Comparison of ENCODE assay signal across 18 mouse cellular contexts in genomic region chr13:38779984-38780629, GRCm38 (mm10).
DNase-seq lines count a peak whose midpoint lies in the region; ATAC-seq and TF ChIP-seq lines count a peak whose summit lies in the region.
"Had no signal": no experiment of that assay in that cellular context is flagged by ENCODE, and none has a peak within 500 bp of the region (broad histone marks: within the 10 kb centered on the region; RNA-seq: fewer than 3 reads in every experiment).

No protein-coding gene starts in this region.

- H3K4me1 ChIP-seq in CH12.LX (ENCODE audit: control insufficient read depth in 1 of 2, insufficient read depth in 2 of 2) = no peaks in the 10 kb centered on the region
- peaks cover 15% of the 10 kb centered on the region for H3K4me1 ChIP-seq in hindbrain, embryonic 15.5 days (replicated peaks)
- peaks cover 20% of the 10 kb centered on the region for H3K4me1 ChIP-seq in midbrain, embryonic 14.5 days (ENCODE audit: control insufficient read depth, insufficient read depth, low read length)
- peaks cover 38% of the 10 kb centered on the region for H3K4me1 ChIP-seq in limb, embryonic 10.5 days

- DNase-seq in CH12.LX (ENCODE audit: extremely low read depth) (no peak), R1 (ENCODE audit: low read depth, low spot score) (peak; percentile 51)
- peak; percentile 75 for DNase-seq in midbrain, embryonic 14.5 days
- DNase-seq in left cerebral cortex, adult 11 months (ENCODE audit: low spot score) = no peak
- no peak for DNase-seq in limb, embryonic 10.5 days (ENCODE audit: low spot score)
- DNase-seq: adrenal gland, adult 8-10 months; heart, postnatal 10 days; kidney, adult 2 months; kidney, postnatal 14 days; left cerebral cortex, postnatal 4 days; liver, postnatal 0 days; lung, postnatal 10 days; thymus, postnatal 25 days had no signal

- H3K4me2 ChIP-seq in CH12.LX (ENCODE audit: insufficient read depth, low read depth, poor library complexity, severe bottlenecking) = no peak overlapping the region
- H3K4me2 ChIP-seq in hindbrain, embryonic 15.5 days = 0 out of 2 replicates have a peak overlapping the region, but pooled peaks have one; percentile 13
- peak overlapping the region; percentile 3; the same call in 1 of the 2 replicates for H3K4me2 ChIP-seq in midbrain, embryonic 14.5 days (ENCODE audit: low read length)
- H3K4me2 ChIP-seq: heart, embryonic 11.5 days had no signal

- H3K79me2 ChIP-seq in CH12.LX (replicated peaks; ENCODE audit: control insufficient read depth, extremely low read depth, insufficient read depth, poor library complexity, severe bottlenecking) = no peaks in the 10 kb centered on the region

- TF ChIP-seq CTCF in CH12.LX (conservative IDR thresholded peaks at IDR 0.05 in 1 of 2, IDR thresholded peaks at IDR 0.05 in 1 of 2; ENCODE audit: low read depth in 2 of 2, low read length in 2 of 2) = no peak

- no peaks in the 10 kb centered on the region for H3K9me3 ChIP-seq in CH12.LX (replicated peaks; ENCODE audit: low read length)
- H3K9me3 ChIP-seq in hindbrain, embryonic 15.5 days = no peaks in the 10 kb centered on the region
- H3K9me3 ChIP-seq in midbrain, embryonic 14.5 days (ENCODE audit: control insufficient read depth, low read length) = no peaks in the 10 kb centered on the region
- H3K9me3 ChIP-seq in limb, embryonic 10.5 days (replicated peaks) = no peaks in the 10 kb centered on the region

- H3K9ac ChIP-seq in CH12.LX (ENCODE audit: insufficient read depth, low read depth) = no peak overlapping the region
- H3K9ac ChIP-seq in hindbrain, embryonic 15.5 days = no peak overlapping the region
- H3K9ac ChIP-seq in midbrain, embryonic 14.5 days (replicated peaks; ENCODE audit: low read length) = no peak overlapping the region
- H3K9ac ChIP-seq: liver, postnatal 0 days had no signal

- TF ChIP-seq EP300 in CH12.LX (IDR thresholded peaks at IDR 0.05; ENCODE audit: low read length) = no peak

- no peaks in the 10 kb centered on the region for H3K27me3 ChIP-seq in CH12.LX (replicated peaks)
- H3K27me3 ChIP-seq in hindbrain, embryonic 15.5 days = no peaks in the 10 kb centered on the region
- H3K27me3 ChIP-seq in midbrain, embryonic 14.5 days (ENCODE audit: control insufficient read depth, insufficient read depth, low read length) = no peaks in the 10 kb centered on the region
- no peaks in the 10 kb centered on the region; the same call in 1 of the 2 replicates for H3K27me3 ChIP-seq in limb, embryonic 10.5 days (ENCODE audit: low read depth, poor library complexity, severe bottlenecking)

- in situ Hi-C loops in CH12.LX (cut with MboI; ENCODE audit: low pct_ligation_motif_present, low pct_unique_long_range_greater_than_20kb, low sequenced_read_pairs) = no loop called here

- peak; percentile 59; the same call in 1 of the 2 replicates for ATAC-seq in hindbrain, embryonic 15.5 days (ENCODE audit: low FRiP score, low read depth)
- 0 out of 2 replicates have a peak, but pooled peaks have one; percentile 31 for ATAC-seq in midbrain, embryonic 14.5 days (ENCODE audit: low FRiP score, low TSS enrichment)
- no peak for ATAC-seq in granulocyte monocyte progenitor cell, adult 5-6 weeks (replicated peaks; ENCODE audit: poor library complexity, severe bottlenecking)
- ATAC-seq: forebrain, embryonic 16.5 days; liver, postnatal 0 days had no signal

- H3K4me3 ChIP-seq in CH12.LX (replicated peaks in 1 of 3; ENCODE audit: low read depth in 2 of 3, low read length in 2 of 3, poor library complexity in 1 of 3) = no peak overlapping the region
- no peak overlapping the region for H3K4me3 ChIP-seq in hindbrain, embryonic 15.5 days
- no peak overlapping the region for H3K4me3 ChIP-seq in midbrain, embryonic 14.5 days (replicated peaks; ENCODE audit: low read depth, low read length)
- H3K4me3 ChIP-seq in limb, embryonic 10.5 days = no peak overlapping the region

- no peak for TF ChIP-seq POLR2A in CH12.LX (IDR thresholded peaks at IDR 0.05; ENCODE audit: low read depth, low read length)

- H3K27ac ChIP-seq in CH12.LX (ENCODE audit: insufficient read depth, low read depth) = no peak overlapping the region
- H3K27ac ChIP-seq in hindbrain, embryonic 15.5 days (replicated peaks) = peak overlapping the region; percentile 38; the same call in 1 of the 2 replicates
- H3K27ac ChIP-seq in midbrain, embryonic 14.5 days (replicated peaks; ENCODE audit: low read depth, low read length) = peak overlapping the region; percentile 55; the same call in 1 of the 2 replicates
- H3K27ac ChIP-seq in limb, embryonic 10.5 days = no peak overlapping the region
- H3K27ac ChIP-seq: stomach, postnatal 0 days had no signal

- no peak for TF ChIP-seq RAD21 in CH12.LX (IDR thresholded peaks at IDR 0.05; ENCODE audit: low read depth, low read length)

- dilution Hi-C loops in CH12.LX (cut with MboI; ENCODE audit: extremely low pct_ligation_motif_present, extremely low pct_unique_long_range_greater_than_20kb, low sequenced_read_pairs) = no loop called here

- H3K36me3 ChIP-seq in CH12.LX (replicated peaks in 1 of 2; ENCODE audit: control insufficient read depth in 1 of 2, insufficient read depth in 1 of 2, low read length in 1 of 2) = no peaks in the 10 kb centered on the region
- H3K36me3 ChIP-seq in hindbrain, embryonic 15.5 days = no peaks in the 10 kb centered on the region
- H3K36me3 ChIP-seq in midbrain, embryonic 14.5 days (ENCODE audit: control insufficient read depth, insufficient read depth, low read length) = no peaks in the 10 kb centered on the region
- no peaks in the 10 kb centered on the region for H3K36me3 ChIP-seq in limb, embryonic 10.5 days

- 21% methylated on average over 14 of the region's 14 CpGs for WGBS in hindbrain, embryonic 15.5 days
- WGBS in midbrain, embryonic 14.5 days = 14% methylated on average over 14 of the region's 14 CpGs
- 66% methylated on average over 14 of the region's 14 CpGs for WGBS in limb, embryonic 10.5 days

TF ChIP-seq in CH12.LX, 34 proteins besides CTCF, POLR2A, EP300 and RAD21:
- TF ChIP-seq MEF2A (IDR thresholded peaks at IDR 0.05; ENCODE audit: borderline replicate concordance, low read depth, low read length) (no peak), MAZ (IDR thresholded peaks at IDR 0.05; ENCODE audit: low read depth, low read length) (no peak), ZNF384 (IDR thresholded peaks at IDR 0.05; ENCODE audit: low read depth, low read length) (peak; percentile 77)

Comparison
In these comparisons a context has a peak if more than half of its experiments do, and no peak if none do; other contexts are left out.
1. DNase-seq: peak in R1 (single experiment) and midbrain, embryonic 14.5 days (single experiment); none in CH12.LX (single experiment), left cerebral cortex, adult 11 months (single experiment) and limb, embryonic 10.5 days (single experiment).
2. H3K27ac ChIP-seq: peak in hindbrain, embryonic 15.5 days (single experiment) and midbrain, embryonic 14.5 days (single experiment); none in CH12.LX (single experiment) and limb, embryonic 10.5 days (single experiment).